Mouse (Mus musculus): ENCODE measurements around the gene Hoxb6.
A peak's percentile ranks its signal among the peaks of the same experiment; 100 is the strongest.

The Hoxb6 gene

DNA sequence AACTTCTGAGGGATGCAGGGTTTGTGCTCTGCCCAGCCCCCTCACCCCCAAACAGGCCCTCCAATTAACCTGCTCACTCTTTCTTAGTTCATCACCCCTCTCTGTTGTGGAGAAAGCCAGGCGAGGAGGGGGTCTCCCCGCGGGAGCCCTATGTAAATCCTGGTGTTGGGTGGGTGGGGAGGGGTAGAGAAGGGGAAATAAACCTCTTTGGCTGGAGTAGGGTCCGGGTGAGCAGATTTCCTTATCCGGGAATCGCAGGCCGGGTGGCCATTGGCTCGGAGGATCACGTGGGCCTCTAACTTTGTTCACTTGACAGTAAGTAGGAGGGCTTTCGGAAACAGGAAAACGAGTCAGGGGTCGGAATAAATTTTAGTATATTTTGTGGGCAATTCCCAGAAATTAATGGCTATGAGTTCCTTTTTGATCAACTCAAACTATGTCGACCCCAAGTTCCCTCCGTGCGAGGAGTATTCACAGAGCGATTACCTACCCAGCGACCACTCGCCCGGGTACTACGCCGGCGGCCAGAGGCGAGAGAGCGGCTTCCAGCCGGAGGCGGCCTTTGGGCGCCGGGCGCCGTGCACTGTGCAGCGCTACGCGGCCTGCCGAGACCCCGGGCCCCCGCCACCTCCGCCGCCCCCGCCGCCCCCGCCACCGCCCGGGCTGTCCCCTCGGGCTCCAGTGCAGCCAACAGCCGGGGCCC is 26.2 kb downstream of the Hoxb6 start:
- DNase-seq = peak; percentile 88

DNA sequence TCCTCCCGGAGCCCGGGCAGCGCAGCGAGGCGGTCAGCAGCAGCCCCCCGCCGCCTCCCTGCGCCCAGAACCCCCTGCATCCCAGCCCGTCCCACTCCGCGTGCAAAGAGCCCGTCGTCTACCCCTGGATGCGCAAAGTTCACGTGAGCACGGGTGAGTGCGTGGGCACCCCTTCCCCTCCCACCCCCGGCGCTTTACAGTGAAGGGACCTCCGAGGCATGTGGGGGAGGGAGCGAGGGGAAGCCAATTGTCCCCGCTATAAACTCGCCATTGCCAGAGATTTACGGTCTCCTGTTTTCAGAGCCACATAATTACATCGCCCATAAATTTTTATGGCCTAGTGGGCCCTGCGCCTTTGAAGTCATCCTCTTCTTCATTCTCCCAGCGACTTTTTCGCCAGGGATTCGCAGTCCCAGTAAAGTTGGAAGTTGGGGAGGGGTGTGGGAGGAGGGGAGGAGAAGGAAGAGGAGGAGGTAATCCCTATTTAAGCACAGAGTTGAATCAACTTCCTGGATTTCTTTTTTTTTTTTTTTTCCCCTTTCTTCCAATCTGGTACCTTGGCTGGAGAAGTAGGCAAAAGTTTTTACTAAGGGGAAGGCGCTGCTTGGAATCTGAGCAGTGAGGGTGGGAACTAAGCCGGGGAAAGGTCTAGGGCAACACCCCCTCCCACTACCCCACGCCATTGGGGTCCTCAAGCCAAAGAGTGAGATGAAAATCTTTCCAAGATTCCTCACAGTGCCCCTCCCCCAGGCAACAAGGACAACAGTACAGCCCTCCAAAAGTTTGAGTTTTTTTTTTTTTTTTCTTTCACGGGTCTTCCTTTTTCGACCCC is 27.0 kb downstream of the Hoxb6 start:
- DNase-seq = peak; percentile 51

DNA sequence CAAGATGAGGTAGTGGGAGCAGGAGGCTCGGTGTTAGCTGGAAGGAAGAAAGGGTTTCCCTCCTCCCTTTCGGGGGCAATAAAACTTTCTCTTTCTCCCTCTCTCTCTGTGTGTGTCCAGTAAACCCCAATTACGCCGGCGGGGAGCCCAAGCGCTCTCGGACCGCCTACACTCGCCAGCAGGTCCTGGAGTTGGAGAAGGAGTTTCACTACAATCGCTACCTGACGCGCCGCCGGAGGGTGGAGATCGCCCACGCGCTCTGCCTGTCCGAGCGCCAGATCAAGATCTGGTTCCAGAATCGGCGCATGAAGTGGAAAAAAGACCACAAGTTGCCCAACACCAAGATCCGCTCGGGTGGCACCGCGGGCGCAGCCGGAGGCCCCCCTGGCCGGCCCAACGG is 27.6 kb downstream of the Hoxb6 start:
- DNase-seq = peak; percentile 48

DNA sequence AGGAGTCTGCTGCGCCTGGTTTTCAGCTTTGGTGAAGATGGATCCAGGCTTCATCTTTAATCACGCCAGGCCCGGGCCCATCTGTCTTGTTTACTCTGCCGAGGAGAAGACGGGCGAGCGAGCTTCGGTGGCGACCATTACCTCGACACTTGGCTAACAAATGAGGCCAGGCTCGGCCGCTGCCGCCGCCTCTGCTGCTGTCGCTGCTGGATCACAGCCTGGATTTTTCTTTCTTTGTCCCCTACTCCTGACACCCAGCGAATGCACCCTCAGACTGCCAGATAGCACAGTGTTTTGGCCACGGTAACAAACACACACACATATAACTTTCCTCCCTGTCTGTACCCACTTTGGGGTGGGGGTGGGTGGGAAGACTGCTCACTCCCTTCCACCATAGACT is 28.4 kb downstream of the Hoxb6 start:
- no peak for DNase-seq

DNA sequence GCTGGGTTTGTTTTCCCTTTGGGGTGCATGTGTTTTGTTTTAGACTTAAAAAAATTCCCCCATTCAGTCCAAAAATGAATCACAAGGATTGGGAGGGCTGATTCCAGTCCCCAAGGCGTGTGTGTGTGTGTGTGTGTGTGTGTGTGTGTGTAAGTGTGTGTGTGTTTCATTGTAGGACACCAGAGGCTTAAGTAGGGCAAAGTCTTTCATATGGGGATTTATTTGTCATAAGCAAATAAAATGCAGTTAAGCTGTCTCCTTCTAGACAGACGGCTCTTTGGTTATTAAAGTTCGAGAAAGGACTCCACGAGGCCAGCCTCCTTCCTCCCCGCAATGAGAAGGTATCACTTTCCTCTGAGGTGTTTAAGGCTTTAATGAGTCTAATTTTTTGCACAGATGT is 29.6 kb downstream of the Hoxb6 start:
- DNase-seq = no peak

DNA sequence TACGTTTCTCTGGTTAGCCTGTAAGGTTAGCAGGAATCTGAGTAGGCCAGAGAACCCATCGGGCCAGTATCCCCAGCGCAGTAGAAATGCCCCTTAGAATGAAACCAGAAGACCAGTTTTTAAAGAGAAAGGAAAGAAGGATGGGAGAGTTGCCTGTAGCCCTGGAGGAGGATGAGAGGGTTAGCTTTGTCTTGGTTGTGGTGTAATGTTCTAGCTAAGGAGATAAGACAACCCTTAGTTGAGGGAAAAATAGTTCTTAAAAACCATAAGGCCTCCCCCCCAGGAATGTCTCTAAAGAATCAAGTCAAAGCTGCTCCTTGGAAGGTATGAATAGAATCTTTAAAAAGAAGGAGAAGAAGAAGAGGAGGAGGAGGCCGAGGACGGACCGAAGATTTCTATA is 30.5 kb downstream of the Hoxb6 start:
- DNase-seq = no peak

DNA sequence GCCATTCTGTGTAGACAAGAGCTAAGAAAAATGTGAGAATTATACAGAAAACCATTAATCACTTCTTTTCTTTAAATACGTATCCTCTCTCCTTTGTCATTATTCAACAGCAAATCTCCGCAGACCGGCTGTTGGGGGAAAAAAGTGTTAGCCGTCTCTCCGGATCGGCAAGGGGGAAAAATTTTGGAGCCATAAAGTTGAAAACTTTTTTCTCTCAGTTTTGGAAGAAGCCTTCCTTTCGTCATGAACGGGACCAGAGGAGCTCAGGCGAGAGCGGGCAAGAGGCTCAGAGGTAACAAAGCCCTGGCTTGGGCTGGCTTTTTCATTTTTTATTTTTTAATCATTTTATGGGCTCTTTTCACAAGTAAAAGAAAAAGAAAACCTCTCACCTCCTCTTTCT is 30.9 kb downstream of the Hoxb6 start, which contains the start of gene Hoxb3:
Hoxb3 (plus strand) TSS at position 173 of the 400 bp plus-strand sequence.
- DNase-seq = no peak

DNA sequence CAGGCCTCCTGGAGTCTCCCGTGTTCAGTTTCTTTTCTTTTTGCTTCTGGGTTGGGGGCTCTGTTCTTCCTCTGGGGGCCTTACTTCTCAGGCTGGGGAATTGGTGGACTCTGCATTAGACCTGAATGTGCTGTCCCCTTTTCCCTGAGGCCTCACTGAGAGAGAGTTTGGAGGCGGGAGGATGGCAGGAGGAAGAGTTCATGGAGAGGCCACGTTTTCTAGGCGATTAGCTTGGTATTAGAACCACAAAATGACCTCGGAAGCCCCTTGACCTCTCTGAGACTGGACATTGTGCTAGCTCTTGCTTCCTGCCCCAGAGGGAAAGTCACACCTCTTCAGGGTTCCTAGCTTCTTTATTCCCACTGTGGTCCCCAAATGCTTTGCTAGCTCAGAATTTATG is 31.8 kb downstream of the Hoxb6 start:
- DNase-seq = no peak

DNA sequence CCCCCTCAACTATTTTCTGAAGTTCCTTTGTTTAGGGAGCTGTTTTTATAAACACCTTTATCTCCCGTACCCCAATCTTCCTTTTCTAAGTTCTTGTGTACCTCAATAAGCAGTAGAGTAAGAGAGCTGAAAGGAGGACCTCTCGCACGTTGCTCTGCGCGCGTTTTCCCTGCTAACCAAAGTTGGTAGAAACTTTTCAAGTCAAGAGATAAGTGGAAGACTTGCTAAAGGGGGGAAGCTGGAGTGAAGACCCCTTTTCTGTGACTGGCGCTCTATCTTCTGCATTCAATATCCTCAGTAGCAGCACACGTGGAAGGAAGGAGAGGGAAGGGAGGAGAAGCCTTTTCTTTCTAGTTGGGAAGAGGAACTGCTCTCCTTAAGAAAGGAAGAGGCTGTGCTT is 32.7 kb downstream of the Hoxb6 start:
- DNase-seq = no peak

DNA sequence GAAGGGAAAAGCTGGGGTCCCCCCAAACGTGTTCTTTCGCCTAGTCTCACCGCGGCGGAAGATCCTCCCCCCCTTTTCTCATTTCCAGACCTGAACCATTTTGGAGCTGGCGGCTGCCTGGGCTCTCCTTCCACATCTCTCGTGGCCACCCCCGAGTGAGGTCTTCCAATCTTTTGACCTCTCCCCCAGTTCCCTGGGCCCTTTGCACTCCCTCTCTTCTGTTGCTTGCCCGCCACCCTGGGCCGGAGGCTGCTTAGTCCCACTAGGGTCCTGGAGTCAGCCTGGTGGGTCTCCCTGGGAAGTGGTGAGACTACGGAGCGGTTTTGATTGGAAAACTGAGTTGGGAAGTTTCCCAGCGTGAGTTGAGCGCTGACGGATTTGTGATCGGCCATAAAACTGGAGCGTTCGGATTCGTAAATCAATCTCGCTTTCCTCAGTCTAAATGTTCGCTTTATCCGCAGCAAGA is 33.5 kb downstream of the Hoxb6 start:
- no peak for DNase-seq

DNA sequence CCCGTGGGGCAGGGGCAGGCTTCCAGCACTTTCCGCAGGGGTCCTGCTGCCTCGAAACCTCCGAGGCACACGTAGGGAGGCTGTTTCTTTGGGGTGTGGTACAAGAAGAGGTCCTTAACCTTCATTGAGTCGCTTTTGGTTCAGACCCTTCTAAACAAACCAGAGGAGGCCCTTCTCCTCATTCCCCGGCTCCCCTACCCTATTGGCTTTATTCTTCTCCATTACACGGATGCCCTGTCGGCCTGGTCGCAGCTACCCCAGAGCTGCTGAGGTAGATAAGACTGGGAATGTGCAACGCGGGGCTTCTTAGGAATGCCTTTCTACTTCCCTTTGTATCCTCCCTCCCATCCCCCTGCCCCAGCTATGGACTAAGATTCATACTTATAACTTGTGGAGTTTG is 34.4 kb downstream of the Hoxb6 start:
- no peak for DNase-seq

DNA sequence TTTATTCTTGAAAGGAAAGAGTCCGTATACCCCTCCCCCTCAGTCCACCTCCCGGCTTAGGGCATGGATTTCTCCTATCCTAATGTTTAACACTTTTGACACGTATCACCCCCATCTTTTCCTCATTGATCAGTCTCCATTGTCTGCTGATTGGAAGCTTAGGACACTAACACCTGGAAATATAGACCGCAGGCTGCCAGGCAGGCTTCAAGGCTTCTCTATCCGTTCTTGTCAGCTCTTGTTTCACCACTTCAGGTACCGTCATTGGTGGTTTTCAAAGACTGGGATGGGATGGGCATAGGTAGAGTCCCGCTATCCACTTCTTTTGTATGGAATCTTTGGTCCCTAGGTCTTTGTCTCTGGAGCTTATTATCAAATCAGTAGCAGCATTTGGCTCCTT is 34.8 kb downstream of the Hoxb6 start:
- no peak for DNase-seq

DNA sequence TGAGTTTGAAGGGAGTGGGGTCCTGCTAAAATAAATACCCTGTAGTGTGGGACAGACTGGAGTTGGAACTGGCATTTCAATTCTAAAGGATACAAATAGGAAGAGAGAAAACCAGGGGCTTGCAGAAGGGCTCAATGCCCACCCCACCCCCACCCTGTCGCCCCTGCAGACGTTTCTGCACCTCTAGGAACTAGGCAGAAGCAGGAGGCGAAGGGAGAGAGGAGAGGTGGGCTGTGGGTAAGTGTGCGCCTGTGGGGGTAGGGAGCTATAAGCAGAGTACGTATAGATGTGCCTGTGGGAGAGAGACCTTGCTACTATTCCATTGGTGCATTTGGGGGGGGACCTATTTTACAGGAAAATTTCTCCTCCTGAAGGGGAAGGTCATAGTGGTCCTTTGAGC is 35.5 kb downstream of the Hoxb6 start:
- DNase-seq = no peak

DNA sequence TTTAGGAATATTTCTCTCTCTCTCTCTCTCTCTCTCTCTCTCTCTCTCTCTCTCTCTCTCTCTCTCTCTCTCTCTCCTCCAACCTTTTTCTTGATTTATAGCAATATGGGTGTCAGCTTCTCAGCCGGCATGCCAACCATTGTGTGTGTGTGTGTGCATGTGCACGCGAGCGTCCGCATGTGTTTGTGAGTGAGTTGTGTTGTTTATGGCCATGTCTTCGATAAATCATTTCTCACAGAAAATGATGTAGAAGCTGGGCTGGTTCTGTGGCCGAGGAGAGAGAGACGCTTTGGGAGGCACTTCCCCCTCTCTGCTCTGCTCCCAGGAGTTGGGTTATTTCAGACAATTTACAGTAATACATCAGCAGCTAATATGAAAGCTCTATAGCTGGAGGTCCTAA is 36.3 kb downstream of the Hoxb6 start:
- no peak for DNase-seq

DNA sequence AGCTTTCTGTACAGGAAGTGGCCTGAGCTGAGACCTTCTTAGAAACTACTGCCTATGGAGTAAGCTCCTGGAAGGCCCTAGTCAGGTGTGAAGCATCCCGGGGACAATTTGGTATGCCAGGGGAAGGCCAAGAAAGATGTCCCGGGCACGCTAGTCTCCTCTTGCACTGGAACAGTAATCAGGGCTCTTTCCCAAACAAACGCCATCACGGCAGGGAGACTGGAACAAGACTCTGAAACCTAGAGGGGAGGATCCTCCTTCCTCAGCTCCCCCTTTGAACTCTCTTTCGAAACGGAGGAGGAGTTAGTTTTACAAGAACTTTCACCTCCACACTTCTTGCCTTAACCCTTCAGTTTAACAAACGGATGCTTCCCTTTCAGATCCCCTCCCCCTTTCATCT is 39.8 kb downstream of the Hoxb6 start:
- no peak for DNase-seq

DNA sequence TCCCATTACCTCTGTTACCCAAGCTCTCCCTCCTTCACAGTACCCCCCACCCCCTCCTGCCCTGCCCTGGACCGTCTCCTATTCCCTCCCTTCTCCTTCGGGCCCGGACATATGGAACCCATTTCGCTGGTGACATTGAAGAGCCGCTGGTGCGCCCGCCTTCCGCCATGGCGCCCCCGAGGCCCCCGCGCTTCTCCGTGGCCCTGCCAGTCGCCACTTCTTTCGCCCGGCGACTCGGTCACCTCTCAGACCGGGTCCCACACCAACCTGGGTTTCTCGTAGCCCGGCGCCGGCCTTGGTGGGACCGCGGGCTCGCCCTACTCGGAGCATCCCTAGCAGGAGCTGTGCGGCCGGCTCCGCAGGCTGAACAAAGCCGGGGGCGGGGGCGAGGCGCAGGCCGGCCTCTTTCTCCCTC is 40.3 kb downstream of the Hoxb6 start:
- DNase-seq = no peak

DNA sequence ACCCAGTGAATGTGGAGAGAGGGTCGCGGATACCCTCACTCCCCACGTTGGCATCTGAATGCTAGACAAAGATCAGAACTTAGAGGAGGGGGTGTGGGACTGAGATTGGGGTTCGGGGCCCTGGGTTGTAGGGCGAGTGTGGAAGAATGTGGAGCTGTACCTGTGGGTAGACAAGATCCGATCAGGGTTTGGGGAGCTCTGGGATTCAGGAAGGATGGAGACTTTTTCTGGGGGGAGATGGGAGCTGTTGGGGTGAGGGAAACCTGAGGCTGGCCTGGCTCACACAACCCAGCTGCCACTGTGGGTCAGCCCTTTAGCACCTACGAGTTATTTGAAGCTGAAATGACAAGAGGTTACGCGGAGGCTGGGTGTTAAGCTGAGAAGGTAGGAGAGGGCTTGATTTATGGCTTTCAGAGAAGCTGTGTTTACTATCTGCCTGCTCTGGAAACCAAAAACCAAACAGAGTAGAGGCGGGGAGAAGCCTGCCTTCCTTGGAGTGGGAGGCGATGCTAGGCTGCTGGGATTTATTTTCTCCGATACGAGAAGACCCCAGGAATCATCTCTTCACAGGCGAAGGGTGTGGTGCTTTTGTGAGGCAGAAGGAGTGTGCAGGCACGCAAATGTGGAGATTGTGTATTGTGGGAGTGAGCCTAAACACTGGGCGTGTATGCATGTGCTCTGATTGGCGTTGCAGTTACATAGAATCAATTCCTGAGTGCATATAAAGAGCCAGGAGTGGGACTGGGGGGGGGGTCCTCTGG is 41.1 kb downstream of the Hoxb6 start:
- DNase-seq = no peak

DNA sequence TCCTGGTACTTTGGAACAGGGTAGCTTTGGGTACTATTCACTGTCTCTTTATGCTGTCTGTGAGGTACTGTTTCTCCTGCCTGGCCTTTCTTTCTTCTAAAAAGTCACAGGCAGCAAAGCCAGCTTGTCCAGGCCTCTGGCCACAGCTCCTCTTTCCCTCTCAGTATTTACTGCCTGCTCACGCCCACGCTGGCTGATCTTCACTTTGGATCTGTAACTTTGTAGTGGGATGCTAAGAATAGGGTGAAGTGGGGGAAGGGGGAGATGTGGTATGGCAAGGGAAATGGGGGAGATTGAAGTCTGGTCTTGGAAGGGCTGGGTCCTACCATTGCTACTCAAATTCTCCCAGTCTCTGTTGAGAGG is 41.7 kb downstream of the Hoxb6 start:
- DNase-seq = no peak

DNA sequence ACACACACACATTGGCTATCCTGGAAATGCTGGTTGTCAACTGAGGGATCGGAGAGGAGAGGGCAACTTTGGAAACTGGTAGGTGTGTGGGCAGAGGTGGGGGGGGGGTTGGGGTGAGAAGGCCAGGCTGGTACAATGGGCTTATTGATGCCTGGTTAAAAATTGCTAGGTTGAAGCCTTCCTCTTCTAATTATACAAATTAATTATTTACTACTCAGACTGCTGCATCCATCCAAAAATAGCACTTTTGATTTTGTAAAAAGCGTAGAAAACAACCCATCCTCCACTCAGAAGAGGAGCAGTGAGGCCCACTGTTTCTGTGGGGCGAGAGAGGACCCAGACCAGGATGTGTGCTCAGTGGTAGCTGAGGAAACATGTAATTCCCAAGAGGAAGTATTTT is 42.7 kb downstream of the Hoxb6 start:
- no peak for DNase-seq

DNA sequence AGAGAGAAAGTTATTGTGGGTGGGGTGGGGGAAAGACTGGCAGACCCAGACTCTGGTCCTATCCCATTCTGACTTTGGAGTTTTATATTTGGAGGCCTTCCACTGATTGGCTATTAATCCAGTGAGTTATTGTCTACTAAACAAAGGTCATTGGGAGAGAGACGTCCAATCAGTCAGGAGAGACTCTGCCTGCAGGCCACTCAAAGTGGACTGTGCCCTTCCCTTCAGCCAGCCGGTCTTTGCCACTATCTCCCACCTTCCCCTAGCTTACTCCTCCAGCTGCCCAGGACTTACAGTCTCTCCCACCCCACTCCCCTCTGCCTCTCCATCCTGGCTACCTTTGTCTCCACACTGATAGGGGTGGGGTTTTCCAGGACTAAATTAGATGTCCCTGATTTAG is 44.3 kb downstream of the Hoxb6 start:
- DNase-seq = no peak

DNA sequence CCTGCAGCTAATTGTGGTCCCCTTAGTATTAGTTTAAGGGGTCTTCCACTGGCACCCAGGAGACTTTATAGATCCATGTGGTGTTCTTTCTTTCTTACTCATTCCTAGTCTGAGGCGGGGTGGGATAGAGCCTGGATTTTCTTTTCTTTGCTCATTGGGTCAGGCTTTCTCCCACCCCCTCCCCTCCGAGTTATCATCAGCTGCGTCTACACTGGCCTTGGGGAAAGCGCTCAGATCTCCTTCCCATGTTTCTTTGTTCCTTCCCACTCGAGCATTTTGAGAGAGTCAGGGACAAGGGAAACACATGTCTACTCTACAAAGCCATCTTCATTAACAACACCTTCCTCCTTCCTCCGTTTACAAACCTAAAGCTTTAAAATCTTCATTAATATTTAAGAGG is 44.8 kb downstream of the Hoxb6 start:
- DNase-seq = no peak

DNA sequence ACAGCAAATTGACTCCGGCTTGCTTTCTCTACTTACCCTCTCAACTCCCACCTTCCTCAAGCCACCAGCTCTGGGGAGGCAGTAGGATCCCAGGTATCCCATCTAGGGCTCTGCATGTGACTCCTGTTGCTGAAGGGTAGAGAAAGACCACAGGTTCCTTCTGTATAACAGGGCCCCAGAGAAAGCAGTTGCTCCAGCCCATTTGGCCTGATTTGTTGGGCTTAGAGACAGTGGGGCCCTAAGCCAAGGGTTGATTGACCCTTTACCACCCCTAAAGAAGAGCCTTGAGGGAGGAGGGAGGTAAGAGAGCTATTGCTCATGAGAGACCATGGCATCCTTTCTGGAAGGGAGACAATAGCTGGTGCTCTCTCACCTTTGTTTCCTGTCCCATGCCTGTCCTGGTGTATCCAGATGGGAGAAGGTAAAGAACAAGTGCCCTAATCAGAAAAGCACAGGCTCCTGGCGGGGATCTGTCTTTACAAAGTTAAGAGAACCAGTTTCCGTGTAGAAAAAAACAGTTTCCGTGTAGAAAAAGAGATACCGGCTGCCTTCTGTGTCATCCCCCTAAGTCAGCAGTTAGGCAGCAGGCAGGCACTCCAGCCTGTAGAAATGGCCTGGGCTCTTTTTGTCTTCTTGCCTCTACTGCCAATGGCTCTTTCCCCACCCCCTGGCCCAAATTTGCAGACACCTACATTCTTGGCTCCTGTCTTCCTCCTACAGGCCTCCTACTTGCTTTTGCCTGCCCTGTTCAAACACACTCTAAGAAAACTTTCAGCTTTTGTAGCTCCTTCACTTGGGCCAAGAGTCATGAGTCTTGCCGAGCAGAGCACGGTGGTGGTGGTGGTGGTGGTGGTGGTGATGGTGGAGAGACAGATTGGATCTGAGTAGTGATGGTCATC is 46.9 kb downstream of the Hoxb6 start:
- DNase-seq = no peak
